Mouse (Mus musculus) urinary bladder, postnatal 25 days (tissue): ENCODE results near the gene Leng8.

Source experiments
- DNase-seq: peaks from one replicate; pipeline ENCODE4 v3.0.0; 2022; ENCODE audit warnings: low spot score

The Leng8 gene

GRCm38 (mm10) chr7:4136771-4137531 is at the start of gene Leng8:
Gene Leng8, plus strand, starts transcription at chr7:4137039.
- DNase-seq = peak; percentile 95

DNA sequence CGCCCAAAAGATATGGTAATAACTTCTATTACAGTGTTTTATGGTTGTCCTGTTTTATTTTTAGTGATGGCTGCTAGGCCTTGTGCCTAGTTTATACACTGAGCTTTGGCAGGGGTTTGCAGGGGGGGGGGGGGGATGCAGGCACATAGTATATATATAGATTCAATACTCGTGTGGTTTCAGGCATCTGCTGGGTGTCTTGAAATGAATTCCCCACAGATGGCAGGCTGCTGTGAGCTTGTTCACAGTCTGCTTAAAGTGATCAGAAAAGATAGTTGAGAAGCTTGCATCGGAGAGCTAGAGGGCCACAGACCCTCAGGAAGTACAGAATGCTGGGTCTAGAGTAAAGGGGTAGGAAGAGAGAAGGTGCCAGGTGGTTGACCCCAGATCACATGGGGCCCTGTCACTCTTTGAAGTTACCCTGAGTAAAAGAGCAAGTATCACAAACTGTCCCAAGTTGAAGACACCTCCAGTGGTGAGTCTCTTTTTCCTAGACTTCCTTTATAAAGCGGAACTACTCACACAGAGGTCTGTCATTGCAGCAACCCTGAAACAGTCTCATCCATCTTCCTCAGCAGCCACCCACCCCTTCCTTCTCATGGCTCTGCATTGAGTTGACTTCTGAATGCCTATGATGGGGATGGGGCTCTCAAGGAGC is 49.5 kb upstream of the Leng8 start:
- no peak for DNase-seq

DNA sequence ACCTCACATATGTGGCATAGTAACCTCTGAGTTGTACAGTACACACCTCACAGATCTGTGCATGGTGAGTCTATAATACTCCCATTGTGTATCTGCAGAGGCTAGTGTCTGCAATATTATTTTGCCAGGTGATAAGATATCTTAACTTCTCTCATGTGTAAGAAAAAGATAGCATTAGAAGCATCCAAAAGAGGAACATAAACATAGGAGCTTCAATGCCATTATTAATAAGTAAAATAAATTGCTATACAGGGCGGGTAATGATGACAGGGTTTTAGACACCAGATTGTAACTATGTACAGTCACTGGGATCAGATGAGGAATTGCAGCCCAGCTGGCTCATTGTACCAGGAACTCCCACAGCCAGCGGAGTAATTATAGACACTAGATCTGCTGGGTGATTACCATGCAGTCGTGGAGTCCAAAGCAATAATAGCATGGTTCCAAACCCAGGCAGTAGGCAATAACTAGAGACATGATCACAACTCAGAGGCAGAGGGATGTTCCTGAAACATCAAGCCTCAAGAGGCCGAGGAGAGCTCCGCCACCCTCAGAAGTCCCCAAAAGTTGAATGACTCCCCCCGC is 48.9 kb upstream of the Leng8 start:
- no peak for DNase-seq

GRCm38 (mm10) chr7:4088679-4089078 is 48.2 kb upstream of the Leng8 start:
- no peak for DNase-seq

GRCm38 (mm10) chr7:4091170-4091569 is 45.7 kb upstream of the Leng8 start:
- DNase-seq = no peak

- no peak for DNase-seq
These were observed 38.5 kb upstream of the Leng8 start for GRCm38 (mm10) chr7:4098301-4098700.

- DNase-seq = no peak
These were observed 38.0 kb upstream of the Leng8 start for GRCm38 (mm10) chr7:4098832-4099231.

GRCm38 (mm10) chr7:4101144-4101543 is 35.7 kb upstream of the Leng8 start:
- DNase-seq = no peak

- DNase-seq = no peak
These were observed 33.4 kb upstream of the Leng8 start for GRCm38 (mm10) chr7:4103411-4103810.

GRCm38 (mm10) chr7:4111766-4112165 is 25.1 kb upstream of the Leng8 start:
- no peak for DNase-seq

- DNase-seq = no peak
These were observed 19.6 kb upstream of the Leng8 start for GRCm38 (mm10) chr7:4117050-4117814.

DNA sequence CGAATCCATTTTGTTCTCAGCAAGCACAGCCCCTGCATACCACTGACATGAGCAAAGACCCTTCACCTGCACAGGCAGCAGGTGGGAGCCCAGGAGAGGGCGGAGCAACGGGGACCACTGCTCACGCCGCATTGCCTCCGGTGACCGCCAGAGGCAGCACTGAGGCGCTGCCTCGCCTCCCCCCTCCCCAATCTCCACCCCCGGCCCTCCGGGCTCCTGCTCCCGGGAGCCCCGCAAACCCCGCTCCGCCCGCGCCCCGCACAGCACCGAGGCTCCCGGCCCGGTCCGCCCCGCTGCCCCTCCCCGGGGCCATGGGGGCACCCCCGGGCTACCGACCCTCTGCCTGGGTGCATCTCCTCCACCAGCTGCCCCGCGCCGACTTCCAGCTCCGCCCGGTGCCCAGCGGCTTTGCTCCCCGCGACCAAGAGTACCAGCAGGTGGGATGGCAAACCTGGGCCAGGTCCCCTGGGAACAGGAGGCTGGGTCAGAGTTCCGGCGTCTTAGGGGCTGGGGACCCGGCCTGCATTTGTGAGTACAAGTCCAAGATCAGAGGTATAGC is 17.4 kb upstream of the Leng8 start, which contains the start of gene Ttyh1:
TSS of gene Ttyh1 (plus strand) at position 65 of the 559 bp plus-strand sequence.
- no peak for DNase-seq

- DNase-seq = no peak
These were observed 16.6 kb upstream of the Leng8 start for GRCm38 (mm10) chr7:4119976-4120921.

DNA sequence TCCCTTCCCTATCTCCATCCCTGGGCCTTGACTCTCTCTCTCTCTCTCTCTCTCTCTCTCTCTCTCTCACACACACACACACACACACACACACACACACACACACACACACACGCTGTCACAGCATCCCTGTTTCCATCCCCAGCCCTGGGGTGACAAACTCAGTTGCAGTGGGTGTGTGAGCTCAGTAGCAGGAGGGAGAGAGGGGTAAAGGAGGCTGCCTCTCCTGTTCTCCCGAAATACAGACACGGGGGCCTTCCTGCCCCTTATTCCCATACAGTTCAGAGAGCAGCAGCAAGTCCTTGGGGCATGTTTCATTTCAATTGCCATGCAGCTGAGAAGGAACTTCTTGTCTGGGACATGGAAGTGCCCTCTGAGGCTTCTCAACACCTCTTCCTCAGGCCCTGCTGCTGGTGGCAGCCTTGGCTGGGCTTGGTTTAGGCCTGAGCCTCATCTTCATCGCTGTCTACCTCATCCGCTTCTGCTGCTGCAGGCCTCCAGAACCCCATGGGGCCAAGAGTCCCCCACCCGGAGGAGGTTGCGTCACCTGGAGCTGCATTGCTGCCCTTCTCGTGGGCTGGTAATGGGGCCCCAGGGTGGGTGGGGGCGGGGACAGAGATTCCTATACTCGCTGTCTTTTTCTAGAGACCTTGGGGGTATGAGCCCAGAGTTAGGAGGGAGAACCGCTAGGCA is 14.6 kb upstream of the Leng8 start:
- DNase-seq = no peak

DNA sequence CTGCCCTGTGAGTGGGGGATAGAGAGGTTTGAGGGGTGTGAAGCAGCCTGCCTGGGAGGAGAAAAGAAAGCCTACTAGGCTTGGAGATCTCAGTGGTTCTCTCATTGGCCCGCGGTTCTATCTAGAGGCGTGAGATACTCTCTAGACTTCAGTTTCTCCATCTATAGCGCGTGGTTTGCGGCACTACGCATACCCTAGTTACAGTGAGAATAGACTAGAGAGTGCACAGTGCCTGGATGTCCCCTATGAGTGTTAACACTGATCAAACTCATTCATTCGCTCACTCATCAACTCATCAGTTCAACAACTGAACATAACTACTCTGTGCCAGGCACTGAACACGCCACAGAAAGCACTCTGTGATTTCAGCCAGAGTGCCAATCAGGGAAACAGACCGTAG is 14.1 kb upstream of the Leng8 start:
- no peak for DNase-seq

- DNase-seq = no peak
These were observed 13.1 kb upstream of the Leng8 start for GRCm38 (mm10) chr7:4123732-4124131.

- no peak for DNase-seq
These were observed 12.5 kb upstream of the Leng8 start for GRCm38 (mm10) chr7:4124315-4124759.

DNA sequence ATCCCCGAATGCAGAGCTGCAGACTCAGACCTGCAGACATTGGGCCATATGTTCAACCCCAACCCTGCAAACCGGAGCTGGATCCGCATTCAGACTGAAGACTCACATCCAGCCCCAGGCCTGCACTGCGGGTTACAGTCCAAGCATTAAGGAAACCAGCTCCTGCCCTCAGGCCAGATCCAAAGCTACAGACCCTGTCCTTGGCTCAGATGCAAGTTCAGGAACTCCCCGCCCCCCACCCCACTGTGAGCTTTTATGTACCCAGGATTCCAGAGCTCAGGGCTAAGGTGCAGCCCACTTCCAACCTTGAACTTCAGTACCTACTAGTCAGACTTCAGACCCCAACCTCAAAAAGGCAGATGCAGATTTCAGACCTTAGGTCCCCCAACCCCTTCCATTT is 12.0 kb upstream of the Leng8 start:
- DNase-seq = no peak

DNA sequence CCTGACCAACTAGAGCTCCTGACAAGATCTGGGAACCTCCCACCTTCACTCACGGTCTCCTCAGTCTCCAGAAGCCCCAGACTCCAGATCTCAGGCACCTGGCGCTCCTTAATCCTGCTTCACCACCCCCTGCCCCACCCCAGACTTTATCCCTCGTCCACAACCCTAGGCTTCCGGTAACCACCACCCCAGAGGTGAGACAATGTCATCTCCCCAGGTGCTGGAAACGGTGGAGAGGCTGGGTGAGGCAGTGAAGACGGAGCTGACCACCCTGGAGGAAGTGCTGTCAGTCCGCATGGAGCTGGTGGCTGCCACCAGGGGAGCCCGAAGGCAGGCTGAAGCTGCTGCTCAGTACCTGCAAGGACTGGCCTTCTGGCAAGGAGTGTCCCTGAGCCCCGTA is 11.5 kb upstream of the Leng8 start:
- DNase-seq = no peak
